Mouse (Mus musculus): ENCODE results near the gene Crabp2.
A peak's percentile ranks its signal among the peaks of the same experiment; 100 is the strongest.
"Not testable (repeated sequence)": the region's sequence is repeated elsewhere in the genome, so short reads cannot be mapped to it uniquely, and the experiment has no call there.

Gene Crabp2

DNA sequence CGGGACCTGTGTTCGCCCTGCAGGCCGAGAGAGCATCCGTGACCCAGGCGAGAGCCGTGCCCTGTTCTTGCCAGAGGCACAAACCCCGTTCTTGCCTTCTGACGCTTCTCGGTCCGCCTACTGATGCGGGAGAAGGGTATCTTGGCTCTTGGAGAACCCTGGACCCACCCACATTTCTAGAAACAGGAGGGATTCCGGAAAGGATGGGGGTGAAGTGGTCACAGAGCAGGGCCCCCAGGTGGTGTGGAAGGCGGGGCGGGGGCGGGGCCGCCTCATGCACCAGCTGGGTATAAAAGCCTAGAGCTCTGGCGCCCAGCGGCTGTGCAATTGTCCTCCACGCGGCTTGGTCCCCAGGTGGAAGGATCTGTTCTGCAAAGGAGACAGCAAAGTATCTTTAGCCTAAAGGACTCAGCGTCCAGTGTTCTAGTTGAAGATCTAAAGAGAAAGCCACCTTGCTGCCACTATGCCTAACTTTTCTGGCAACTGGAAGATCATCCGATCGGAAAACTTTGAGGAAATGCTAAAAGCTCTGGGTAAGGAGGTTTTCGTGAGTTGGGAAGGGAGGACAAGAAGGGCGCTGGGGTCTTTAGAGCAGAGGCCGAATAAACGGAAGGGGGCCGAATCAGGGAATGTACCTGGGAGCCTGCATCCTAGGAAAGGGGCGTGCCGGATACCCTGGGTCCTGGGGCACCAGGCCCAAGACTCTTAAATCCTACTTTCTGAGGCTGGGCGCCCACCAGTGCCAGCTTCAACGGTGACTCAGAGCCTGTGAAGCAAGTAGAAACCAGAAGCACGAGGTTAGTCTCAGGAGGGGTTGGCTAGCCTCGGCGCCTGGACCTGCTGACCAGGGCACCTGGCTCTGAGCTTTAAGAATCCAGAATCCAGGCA is at the start of gene Crabp2:
Crabp2 (plus strand) TSS at position 289 of the 888 bp plus-strand sequence.
- peak; percentile 35 for DNase-seq

- no peak for DNase-seq
These were observed 49.2 kb upstream of the Crabp2 start for GRCm38 (mm10) chr3:87899266-87899665.

GRCm38 (mm10) chr3:87899776-87900175 is 48.7 kb upstream of the Crabp2 start:
- no peak for DNase-seq

DNA sequence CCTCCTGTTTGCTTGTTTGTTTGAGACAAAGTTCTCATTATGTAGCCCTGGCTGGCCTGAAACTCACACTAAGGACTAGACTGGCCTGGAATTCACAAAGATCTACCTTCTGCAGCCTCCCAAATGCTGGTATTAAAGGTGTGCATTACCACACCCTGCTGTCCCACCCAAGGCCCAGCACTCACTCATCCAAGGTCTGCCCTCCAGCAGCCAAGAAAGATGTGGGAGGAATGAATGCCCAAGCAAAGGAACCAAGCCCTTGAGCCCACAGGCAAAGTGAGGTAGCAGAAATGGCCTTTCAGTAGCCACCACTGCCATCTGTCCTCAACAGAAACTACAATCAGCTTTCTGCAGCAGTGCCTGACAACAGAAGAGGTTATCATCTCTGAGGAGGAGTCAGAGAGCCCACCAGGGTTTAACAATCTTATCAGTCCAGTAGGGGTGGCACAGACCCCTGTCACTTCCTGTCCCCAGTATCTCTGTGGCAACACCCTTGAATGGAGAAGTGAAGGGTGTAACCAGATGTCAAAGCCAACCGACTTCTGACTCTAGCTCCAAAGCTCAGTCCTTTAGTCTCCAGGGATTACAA is 47.3 kb upstream of the Crabp2 start:
- DNase-seq, result no peak

DNA sequence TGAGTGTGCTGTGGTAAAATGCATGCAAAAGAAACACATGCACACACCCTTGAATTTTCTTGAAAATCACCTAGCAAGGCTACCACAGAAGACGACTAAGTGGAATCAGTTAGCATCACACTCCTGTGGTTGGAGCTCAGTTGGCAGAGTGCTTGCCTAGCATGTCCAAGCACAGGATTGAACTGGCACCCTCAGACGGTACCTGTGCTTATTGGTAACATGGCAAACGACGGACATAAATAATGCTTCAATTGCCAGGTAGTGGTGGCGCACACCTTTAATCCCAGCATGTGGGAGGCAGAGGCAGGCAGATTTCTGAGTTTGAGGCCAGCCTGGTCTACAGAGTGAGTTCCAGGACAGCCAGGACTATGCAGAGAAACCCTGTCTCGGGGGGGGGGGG is 46.5 kb upstream of the Crabp2 start:
- not testable (repeated sequence) for DNase-seq

DNA sequence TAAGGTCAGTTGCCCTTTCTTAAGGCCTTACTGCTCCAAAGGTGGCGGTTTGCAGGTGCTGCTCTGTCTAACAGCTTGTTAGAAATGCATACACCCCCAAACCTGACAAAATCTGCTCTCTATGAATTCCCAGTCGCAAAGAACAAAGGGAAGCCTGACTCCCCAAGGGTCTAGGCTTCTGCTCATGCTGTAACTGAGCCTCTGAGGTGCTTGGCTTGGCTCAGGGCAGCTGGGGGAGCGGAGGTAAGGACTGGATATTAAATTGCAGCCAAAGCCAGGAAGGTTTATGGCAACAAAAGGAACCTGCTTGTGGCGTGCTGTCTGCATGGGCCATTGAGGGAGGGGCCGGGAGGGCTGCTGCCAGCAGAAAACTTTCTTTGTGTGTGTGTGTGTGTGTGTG is 44.6 kb upstream of the Crabp2 start:
- DNase-seq, result no peak

GRCm38 (mm10) chr3:87905880-87906485 is 42.5 kb upstream of the Crabp2 start, which contains the start of gene Hdgf:
Gene Hdgf (plus strand): TSS chr3:87906321.
- peak; percentile 95 for DNase-seq

- no peak for DNase-seq
These were observed 41.9 kb upstream of the Crabp2 start for GRCm38 (mm10) chr3:87906601-87906980.

- DNase-seq, result peak; percentile 46
These were observed 41.2 kb upstream of the Crabp2 start for GRCm38 (mm10) chr3:87906981-87907857.

DNA sequence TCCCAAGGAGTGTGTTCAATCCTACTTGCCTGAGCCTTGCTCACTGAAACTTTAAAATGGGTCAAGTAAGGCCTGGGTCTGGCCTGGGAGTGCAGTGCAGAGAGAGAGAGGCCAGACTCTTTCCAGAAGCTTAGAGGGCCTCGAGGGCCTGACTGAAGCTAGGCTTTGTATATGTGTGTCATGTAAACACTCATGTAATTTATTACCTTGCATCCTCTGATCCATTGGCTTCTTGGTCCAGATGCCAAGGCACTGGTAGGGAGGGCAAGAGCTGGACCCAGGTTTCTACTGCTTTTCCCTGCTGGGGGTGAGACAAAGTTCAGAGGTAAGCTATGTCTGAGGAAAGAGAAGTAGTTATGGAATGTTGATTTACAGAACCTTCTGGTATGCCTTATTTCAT is 40.6 kb upstream of the Crabp2 start:
- no peak for DNase-seq

GRCm38 (mm10) chr3:87909381-87909780 is 39.1 kb upstream of the Crabp2 start:
- DNase-seq, result no peak

DNA sequence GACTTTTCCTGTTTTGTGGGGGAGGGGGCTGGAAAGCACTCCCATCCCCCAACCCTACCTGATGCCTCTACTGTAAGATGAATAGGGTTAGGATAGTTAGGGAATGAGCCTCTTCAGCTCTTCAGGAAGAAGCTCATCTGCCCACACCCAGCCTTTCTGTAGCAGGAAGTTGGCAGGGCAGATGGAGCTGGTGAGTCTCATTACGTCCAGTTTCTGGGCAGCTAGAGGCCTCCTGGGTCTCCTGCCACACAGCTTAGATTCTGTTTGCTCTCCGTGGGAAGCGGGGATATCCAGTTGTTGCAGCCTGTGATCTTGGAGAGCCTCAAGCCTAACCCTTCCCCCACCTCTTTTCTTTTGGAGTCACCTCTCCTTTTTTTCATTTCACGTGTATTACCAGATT is 38.6 kb upstream of the Crabp2 start:
- no peak for DNase-seq

DNA sequence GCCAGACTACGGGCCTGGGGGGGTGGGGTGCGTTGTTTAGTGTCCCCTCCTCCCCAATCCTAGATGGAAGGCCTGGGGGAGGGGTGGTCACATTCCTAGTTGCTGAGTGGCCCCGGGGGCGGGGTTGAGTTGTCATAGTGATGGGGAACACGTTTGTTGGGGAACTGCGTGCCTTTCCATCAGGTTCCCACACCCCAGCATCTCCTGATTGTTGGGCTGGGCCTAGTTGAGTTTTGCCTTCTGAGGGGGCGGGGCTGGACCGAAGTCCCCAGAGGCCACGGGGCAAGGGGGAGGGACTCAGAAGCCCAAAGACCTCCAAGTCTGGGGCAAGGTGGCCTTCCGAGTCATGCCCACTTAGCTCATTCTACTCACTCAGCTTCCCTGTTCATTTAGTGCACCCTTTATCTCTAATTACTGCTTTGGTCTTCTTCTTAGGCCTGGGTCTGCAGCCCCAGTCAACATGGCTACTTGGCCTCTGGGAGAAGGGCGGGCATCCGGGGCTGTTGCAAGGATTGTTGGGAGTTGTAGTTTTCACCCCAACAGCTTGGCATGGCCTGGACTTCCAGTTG is 37.8 kb upstream of the Crabp2 start:
- peak; percentile 54 for DNase-seq

GRCm38 (mm10) chr3:87913491-87913890 is 35.0 kb upstream of the Crabp2 start:
- DNase-seq, result no peak

- DNase-seq, result no peak
These were observed 34.6 kb upstream of the Crabp2 start for GRCm38 (mm10) chr3:87913891-87914290.

DNA sequence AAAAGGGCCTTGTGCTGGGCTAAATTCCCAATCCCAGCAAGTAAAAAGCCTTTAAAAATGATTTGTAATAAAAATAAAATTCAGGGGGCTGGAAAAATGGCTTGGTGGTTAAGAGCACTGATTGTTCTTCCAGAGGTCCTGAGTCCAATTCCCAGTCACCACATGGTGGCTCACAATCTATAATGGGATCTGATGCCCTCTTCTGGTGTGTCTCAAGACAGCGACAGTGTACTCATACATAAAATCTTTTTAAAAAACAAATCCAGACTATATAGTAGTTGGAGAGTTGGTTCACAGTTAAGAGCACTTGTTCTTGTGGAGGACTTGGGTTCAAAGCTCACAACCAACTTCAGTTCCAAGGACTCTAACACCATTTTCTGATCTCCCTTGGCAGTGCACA is 31.5 kb upstream of the Crabp2 start:
- DNase-seq, result no peak

DNA sequence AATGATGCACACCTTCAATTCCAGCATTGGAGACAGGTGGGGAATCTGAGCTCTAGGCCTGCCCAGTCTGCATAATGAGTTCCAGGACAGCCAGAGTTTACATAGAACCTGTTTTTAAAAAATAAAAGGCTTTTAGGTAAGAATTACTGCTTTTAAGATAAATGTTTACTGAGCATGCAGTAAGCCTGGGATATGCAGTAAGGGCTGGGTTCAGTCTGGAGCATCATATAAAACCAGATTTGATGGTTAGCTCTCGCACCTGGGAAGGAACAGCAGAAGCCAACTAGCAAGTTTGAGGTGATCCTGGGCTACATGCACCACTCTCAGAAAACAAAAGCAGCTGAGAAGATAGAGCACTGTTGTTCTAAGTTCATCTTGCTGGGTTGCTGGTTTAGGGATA is 29.9 kb upstream of the Crabp2 start:
- no peak for DNase-seq

GRCm38 (mm10) chr3:87919336-87920108 is 28.9 kb upstream of the Crabp2 start, which contains the start of gene Mrpl24:
Gene Mrpl24 (plus strand): TSS chr3:87919506.
- DNase-seq, result peak; percentile 61

DNA sequence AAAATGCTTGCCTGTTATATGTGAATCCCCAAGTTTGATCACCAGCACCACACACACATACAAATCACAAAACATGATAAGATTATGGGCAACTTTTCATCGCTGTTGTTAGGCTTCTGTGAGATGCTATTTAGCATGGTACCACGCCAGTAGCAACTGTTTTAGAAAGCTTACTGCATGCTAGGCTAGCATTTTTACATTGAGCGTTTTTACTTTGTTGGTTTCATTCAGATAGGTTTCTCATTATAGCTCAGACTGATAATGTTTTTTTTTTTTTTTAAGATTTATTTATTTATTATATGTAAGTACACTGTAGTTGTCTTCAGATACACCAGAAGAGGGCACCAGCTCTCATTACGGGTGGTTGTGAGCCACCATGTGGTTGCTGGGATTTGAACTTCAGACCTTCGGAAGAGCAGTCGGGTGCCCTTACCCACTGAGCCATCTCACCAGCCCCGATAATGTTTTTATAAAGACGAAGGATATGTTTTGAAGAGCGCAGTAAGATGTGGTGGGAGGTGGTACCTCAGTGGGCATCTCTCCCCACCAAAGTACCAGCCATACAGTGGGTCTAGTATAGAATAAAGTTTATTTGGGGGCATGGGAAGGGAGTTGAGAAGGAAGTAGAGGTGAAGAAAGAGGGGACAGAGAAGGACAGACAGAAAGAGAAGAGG is 28.1 kb upstream of the Crabp2 start:
- DNase-seq, result no peak

DNA sequence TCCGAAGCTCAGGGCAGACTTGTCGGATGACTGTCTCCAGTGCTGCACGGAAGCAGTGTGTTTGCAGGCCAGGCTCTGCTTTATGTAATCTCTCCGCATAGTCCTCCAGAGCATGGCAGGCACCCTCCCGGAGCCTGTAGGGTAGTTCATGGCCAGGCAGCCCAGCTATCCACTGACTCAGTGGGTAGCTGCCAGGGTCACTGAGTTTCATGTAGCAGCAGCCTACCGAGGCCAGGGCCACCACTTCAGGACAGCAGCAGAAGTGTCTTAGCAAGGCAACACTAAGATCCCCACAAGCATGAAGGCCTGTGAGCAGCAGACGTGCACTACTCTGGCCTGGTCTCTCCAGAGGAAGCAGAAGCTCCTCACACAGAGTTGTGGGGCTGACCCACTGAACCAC is 23.5 kb upstream of the Crabp2 start:
- DNase-seq, result no peak

DNA sequence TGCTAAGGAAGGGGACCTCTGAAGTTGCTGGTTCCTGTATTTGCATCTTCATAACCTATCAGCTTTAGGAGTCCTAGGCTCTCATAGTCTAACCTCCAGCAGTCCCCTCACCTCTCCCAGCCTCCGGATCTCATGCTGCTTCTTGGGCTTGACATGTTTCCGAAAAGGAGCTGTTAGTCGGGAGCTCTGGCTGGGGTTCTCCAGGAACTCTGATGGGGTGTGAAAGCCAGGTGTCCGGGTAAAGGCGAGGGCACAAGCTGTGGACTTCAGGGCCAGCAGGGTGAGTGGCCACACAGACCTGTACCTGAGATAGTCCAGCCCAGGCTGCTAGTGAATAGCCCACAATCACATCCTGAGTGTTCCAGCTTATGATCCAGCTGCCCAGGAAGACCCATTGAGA is 21.0 kb upstream of the Crabp2 start:
- no peak for DNase-seq

All from thymus, postnatal 4 days (tissue).